Mouse (Mus musculus): ENCODE measurements around the gene Pbx4. TPM values are rescaled to one million over a fixed set of nuclear protein-coding genes. Genes with fewer than 3 reads are reported as not detected.

Gene Pbx4
- total RNA-seq, 2 experiments from 2014 or later, result 24.3 to 25.0 TPM

DNA sequence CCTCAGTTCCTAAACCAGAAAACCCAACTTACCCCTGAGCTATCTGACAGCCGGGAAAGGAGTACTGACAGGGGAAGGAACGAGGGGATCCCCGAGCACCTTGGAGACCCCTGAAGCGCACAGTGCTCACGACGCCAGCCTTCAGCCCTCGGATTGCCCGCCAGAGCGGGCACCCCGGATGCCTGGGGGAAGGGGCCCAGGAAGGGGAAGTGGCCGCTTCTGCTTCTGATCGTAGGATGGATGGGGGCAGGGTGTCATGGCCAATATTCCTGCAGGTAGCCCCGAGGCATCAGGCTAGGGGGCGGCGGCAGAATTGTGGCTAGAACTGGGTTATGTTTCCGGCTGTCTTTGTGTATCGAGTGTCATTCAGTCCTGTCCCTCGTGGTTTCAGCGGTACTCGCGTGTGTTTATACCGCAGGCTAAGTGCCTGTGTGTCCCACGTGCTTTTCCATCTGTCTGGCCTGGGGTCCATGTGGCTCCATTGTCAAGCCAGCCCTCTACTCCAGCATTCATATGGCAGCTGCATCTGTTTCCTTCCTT lies 23.4 kb upstream of the Pbx4 start:
- intact Hi-C loops (cut with DNase I), result no loop called here
- no peak for DNase-seq

DNA sequence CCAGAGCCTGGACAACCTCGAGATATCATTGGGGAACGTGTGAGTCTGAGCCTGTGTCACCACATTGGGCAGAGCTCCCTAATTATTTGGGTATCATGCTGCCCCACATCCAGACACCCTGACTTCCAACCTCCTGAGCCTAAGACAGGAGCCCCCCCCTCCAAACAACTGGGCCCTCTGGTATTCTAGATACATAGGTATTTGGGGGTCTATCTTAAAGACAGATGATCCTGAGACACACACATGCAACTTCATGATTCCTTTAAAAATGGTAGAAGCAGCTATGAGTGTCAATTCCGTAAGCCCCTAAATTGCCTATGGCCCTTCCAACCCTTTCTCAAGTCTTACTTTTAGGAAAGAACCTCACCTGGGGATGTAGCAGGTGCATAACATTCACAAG lies 22.5 kb upstream of the Pbx4 start:
- DNase-seq, result no peak
- intact Hi-C loops (cut with DNase I), result no loop called here

DNA sequence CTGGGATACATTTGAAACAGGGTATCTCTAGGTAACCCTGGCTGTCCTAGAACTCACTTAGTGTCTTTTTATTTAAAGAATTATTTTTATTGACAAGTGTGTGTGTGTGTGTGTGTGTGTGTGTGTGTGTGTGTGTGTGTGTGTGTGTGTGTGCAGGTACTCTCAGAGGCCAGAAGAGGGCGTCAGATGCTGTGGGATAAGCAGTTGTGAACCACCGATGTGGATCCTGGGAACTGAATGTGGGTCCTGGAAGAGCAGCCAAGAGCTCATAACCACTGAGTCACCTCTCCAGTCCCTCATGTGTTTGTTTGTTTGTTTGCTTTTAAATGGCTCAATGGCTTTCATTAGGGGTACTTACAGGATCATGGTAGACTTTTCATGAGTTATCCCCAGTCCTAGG lies 17.4 kb upstream of the Pbx4 start:
- DNase-seq, result no peak
- intact Hi-C loops (cut with DNase I), result no loop called here

DNA sequence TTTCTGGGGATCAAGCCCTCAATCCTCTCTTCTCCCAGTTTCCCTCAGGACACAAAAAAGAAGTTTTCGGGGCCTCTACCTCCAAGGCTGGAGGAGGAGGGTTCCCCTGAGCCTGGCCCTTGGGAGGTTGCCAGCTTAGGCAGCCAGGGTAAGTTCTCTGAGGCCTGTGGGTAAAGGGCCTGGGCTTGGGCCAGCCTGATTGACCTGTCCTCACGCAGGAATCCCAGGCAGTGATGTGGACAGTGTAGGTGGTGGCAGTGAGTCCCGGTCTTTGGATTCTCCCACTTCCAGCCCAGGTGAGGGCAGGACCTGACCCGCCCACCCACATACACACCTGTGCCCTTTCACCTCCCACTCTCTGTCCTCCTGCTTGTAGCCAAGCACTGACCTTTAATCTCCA lies 16.9 kb upstream of the Pbx4 start:
- intact Hi-C loops (cut with DNase I), result no loop called here
- DNase-seq, result no peak

DNA sequence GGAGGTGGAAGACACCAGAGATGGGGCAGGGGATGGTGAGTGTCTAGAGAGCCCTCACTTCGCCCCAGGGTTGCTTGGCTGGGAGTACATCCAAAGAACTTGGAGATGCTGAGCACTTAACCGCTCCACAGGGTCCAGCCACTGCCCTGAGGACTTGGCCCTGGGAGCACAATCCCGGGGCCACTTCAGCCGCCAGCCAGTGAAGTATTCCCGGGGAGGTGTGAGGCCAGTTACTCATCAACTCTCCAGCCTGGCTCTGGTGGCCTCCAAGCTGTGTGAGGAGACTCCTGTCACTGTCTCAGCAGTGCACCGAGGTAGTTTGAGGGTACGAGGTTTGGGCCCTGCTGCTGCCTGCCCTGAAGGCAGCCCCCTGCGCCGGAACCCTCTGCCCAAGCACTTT lies 11.8 kb upstream of the Pbx4 start:
- intact Hi-C loops (cut with DNase I), result no loop called here
- no peak for DNase-seq

DNA sequence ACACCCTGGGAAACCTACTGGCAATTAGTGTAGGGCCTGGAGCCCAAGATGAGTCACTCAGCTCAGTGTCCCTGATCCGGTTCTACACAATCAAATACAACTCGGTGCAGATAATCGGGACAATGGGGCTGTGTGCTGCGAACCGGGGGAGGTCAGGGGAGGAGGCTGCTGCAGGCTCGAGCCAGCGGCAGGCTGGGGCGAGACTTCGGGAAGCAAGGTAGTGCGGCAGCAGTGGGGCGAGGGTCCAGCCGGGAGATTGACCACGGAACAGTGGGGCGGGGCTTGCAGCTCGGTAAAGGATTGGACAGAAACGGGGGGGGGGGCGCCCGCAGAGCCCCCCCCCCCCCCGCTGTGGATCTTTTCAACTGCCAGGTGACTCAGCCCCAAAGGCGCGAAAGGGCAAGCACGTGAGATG lies 10.3 kb upstream of the Pbx4 start:
- intact Hi-C loops (cut with DNase I), result no loop called here
- DNase-seq, result peak; percentile 70

DNA sequence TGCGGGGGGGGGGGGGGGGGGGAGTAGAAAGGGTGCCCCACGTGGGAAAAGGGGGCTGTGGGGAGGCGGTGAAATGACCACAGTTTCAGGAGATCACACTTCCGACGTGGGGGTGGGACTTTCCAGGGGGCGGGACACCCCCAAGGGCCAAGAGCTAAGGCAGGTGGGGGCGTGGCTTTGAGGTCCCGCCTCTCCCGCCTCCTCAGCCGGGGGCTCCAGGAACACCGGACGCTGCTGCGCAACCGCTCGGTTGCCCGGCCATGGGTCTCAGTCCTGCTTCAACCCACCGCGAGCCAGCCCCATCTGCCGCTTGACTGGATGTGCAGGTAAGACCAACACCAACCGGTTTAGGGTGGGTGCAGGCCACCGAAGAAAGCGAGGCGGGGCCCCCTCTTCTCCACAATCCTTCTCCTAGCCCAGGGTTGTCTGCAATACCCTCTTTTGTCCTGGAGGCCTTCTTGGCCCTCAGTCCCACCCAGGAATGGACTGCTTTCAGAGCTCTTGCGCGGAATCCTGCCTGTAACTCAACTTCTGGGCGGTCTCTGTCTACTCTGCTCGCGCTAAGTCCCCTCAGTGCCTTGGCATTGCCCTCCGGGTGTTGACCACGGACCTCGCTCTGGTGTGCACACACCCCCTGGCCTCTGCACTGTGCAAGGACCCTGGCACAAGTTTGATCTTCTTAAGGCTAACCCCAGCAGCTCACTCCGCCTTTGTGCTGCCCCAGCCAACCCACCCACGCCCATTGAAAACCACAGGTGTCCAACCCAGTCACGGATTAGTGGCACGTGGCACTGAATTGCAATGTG lies 9.7 kb upstream of the Pbx4 start, which contains the start of gene Lpar2:
Lpar2 (plus strand) TSS at position 44 of the 806 bp plus-strand sequence.
- peak; percentile 68 for DNase-seq
- intact Hi-C loops (cut with DNase I), result no loop called here

DNA sequence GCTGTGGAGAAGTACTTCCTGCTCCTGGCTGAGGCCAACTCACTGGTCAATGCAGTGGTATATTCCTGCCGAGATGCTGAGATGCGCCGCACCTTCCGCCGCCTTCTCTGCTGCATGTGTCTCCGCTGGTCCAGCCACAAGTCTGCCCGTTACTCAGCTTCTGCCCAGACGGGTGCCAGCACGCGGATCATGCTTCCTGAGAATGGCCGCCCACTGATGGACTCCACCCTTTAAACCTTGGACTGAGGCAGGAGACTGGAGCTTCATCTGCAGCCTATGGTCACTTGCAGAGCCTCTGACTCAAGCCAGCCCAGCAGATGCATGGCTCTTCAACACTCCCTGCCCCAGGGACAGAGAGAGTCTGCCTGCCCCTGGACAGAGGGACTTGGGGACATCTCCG lies 5.9 kb upstream of the Pbx4 start:
- DNase-seq, result no peak
- intact Hi-C loops (cut with DNase I), result no loop called here

DNA sequence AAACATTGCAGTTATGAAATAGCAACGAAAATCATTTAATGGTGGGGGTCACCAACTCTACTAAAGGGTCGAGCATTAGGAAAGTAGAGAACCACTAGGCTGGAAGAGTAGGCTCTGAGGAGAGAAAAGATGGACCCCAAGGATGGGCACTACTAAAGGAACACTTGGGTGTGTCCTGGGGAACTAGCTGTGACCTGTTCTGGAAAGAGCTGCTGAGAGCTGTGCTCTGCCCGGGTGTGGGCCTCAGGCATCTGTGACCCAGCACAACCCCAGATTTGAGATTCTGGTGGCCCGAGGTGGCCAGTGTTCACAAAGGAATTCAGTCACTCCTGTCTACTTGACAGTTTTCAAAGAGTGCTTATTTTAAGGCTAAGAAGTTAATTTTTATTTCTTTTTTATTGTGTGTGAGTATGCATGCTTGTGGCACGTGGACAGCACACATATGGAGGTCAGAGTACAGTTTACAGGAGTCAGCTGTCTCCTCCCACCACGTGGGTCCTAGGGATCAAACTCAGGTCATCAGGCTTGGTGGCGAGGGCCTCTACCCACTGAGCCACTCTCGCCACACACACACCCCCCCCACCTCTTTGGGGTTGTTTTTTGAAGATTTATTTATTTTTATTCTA lies 4.9 kb downstream of the Pbx4 start:
- intact Hi-C loops (cut with DNase I), result no loop called here
- DNase-seq, result no peak

DNA sequence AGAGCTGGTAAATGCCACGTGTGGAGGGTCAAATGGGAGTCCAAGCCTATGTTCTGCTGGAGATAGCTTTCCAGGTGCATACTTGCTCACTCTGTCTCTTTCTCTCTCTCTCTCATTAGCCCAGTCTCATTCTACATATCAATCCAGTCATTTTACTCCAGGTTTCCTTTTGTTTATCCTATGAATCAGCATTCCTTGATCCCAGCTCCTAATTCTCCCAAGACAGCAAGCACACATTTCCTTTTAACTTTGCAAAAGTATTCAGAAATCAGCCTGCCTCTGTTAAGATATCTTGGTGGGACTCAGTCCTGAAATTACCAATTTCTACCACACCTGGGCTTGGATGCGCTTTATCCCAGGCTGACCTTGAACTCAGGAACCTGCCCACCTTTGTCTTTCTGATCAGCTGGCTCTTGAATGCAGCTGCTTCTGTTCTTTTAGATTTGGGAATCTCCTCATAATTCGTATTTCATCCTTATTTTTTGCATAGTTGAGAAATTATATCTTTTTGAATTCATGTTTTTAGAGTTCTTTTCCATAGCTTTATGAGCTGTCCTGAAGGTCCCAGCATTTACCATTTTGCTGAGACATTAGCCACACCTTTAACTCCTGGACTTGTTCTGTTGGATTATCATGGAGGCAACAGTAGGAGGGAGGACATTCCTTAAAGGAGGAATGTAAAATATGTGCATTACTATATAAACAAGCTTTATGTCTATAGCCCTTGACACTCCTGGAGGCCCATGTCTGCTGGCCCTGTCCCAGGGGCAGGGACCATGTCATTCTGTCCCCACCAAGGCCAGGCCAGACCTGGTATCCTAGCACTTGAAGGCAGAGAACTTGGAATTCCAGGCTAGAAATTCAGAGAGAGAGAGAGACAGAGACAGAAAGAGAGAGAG lies 15.1 kb downstream of the Pbx4 start:
- intact Hi-C loops (cut with DNase I), result no loop called here
- no peak for DNase-seq

DNA sequence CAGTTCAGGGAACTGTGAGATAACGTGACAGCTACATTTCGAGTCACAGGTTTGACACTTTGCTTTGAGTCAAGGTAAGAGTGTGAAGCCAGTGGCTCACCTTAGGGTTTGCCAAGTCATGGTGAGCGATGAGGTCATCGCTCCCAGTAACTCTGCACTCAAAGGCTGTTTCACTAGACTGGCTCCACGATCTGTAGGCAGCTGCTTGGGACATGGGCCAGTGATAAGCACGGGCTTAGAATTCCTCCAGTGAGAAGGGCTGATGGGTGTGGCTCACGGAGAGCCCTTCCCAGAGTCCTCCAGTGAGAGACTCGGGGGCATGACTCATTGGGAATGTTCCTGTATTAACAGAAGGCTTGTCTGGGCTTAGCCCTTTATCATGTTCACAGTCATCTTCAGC lies 16.7 kb downstream of the Pbx4 start:
- DNase-seq, result no peak
- intact Hi-C loops (cut with DNase I), result no loop called here

DNA sequence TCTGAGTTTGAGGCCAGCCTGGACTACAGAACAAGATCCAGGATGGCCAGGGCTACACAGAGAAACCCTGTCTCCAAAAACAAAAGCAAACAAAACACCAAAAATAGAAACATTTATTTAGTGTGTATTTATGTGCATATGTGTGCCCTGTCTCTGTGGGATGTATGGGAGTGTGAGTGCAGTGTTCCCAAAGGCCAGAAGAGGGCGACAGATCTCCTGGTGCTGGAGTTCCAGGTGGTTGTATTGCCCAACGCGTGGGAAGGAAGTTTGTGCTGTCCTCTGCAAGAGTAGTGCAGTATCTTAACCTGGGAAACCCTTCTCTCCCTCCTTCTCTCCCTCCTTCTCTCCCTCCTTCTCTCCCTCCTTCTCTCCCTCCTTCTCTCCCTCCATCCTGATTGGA lies 17.6 kb downstream of the Pbx4 start:
- no peak for DNase-seq
- intact Hi-C loops (cut with DNase I), result no loop called here

DNA sequence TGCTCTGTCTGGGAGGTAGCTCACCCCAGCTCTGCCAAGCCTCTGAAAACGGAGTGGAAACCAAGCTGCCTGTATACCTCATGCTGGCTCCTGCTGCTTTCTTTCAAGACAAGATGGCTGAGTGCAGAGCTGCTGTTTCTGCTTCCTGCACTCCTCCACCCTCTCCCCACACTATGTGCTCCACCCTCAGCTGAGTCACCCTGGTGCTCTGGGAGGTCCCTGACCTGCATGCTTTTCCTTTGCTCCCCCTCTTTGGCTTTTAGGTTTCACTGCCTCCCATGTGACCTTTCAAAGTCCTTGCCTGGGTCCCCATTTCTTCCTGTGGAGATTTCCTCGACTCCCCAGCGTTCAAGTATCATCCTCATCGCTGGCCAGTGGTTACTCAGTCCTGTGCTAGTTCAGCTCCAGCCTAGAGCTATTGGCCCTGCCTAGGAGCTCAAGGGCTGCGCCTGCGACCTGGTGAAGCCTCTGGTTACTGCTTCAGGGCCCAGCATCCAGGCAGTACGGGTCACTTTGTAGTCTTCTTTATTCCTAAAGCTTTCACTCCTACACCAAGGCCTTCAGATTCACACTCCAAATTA lies 18.7 kb downstream of the Pbx4 start:
- DNase-seq, result no peak

DNA sequence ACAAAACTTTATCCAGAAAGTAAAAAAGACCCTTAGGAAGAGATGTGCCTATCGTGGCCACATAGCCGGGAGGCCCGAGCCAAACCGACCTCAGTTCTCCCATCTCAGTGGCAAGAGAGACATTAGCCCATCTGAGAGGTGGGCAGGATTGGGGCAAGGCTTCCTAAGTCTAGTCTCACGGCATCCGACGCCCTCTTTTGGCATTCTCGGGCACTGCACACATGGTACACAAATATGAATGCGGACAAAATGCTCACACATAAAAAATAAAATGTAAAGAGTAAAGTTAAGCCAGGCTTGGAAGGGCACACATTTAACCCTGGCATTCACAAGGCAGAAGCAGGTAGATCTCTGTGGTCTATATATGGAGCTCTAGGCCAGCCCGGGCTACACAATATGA lies 21.6 kb downstream of the Pbx4 start:
- no peak for DNase-seq
- intact Hi-C loops (cut with DNase I), result no loop called here

More for the DNA sequence above, 18.7 kb downstream of the Pbx4 start:
- intact Hi-C loops (cut with DNase I), result no loop called here

DNA sequence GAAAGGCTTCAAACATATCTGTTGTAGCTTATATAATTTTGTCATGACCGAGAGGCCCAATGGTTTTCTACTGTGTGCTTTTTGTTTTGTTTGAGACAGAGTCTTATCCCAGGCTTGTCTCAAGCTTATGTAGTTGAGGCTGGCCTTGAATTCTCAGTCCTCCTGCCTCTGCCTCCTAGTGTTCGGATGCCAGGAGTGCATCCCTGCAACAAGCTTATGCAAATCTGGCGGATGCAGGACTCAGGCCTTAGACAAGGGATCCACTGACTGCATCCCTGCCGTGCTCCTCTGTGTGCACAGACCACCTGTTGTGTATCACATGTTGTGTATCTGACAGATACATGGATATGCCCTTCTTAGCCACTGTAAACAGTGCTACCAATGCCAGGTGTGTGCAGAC lies 28.5 kb downstream of the Pbx4 start:
- intact Hi-C loops (cut with DNase I), result no loop called here

DNA sequence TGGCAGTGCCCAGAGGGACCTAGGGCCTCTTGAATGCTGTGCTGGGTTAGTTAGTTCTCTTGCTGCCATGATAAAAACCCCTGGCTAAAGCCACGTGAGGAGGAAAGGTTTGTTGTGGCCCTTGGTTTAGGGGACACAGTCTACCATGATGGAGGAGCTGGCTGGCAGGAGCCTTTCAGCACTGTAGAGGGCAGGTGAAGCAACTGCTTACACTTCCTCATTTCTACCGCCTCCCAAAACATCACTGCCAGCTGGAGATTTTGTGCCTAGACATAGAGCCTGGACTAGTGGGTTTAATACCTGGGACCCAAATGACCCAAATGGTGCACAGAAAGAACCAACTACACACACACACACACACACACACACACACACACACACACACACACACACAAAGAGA lies 29.0 kb downstream of the Pbx4 start:
- DNase-seq, result no peak
- intact Hi-C loops (cut with DNase I), result no loop called here

More for the DNA sequence above, 28.5 kb downstream of the Pbx4 start:
- no peak for DNase-seq

DNA sequence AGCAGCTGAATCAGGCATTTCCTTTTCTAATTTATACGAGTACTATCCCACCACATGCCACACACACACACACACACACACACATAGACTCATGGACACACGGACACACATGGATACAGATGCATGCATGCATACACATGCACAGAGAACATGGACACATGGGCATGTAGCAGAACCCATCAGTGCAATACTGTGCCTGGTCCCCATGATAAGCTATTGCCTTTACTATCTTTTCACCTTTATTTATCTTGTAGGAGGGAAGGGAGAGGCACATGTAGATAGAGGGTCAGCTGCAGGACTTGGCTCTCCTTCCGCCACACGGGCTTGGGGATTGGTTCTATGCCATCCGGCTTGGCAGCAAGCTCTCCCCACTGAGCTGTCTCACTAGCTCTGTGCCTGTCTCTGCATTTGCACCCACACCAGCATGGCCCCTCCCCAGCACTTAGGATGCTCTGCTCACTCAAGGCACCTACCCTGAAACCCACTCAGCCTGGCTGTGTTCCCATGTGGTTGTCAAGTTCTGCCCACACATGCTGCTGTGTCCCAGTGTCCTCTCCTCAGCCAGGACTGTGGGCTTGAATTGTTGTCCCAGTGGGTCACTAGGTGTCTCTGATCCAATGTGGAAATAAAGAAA lies 31.2 kb downstream of the Pbx4 start:
- no peak for DNase-seq
- intact Hi-C loops (cut with DNase I), result no loop called here

DNA sequence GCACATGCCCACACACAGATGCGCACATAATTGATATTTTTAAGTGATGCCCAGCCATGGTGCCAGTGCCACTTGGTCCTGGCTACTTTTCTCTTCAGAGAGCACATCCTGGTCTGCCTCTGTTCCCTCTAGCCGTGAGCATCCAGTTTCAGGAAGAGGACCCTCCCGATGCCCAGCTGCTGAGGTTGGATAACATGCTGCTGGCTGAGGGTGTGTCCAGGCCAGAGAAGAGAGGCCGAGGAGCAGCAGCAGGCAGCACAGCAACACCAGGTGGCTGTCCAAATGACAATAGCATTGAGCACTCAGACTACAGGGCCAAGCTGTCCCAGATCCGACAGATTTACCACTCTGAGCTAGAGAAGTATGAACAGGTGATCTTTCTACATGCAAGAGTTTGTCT lies 31.9 kb downstream of the Pbx4 start:
- intact Hi-C loops (cut with DNase I), result no loop called here
- no peak for DNase-seq

DNA sequence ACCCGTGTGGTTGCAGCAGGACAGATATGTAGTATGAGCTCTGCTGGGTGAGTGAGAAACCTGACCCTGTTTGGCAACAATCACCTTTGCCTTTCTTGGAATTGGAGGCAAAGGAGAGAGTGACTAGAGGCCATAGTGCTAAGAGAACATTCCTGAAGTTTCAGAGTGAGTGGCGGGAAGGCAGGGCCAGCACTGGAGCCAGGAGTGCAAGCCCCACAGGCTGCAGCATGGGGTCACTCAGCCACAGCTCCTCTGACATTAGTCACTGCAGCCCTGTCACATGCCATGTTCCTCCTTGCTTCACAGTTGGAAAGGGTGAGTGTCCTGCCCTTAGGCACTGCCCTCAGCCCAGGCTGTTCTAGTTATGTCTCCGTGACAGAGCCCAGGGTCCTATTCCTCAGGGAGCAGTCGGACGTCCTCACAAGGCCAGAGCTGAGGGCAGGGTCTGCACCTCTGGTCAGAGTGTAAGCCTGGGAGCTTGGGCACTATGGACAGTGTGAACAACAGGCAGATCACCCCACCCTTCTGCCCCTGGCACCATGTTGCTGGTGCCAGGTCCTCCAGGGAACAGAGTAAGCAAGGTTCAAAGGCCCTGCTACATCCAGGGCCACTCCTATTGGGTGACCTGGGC lies 35.5 kb downstream of the Pbx4 start:
- intact Hi-C loops (cut with DNase I), result no loop called here
- DNase-seq, result no peak

Measured in left cerebral cortex, postnatal 4 days (tissue).